Mouse (Mus musculus): ENCODE results near the gene Gm35549. TPM values are rescaled to one million over a fixed set of nuclear protein-coding genes. Genes with fewer than 3 reads are reported as not detected.

The Gm35549 gene
- polyA plus RNA-seq, 1 experiment from 2014 or later = 0.85 TPM

Other genes with a start within 250 kb of the Gm35549 start
- gene Topaz1, start 96.7 kb downstream of the Gm35549 start, polyA plus RNA-seq (2015; fragmentation: Nextera tagmentation; extraction: Ambion mirVana) = not detected in 2 replicates
- 7.5 and 7.7 TPM in 2 replicates for gene Tcaim, start 38.5 kb downstream of the Gm35549 start, polyA plus RNA-seq (2015; fragmentation: Nextera tagmentation; extraction: Ambion mirVana)
- 61.4 and 63.9 TPM in 2 replicates for gene Zfp445, start 22.0 kb upstream of the Gm35549 start, polyA plus RNA-seq (2015; fragmentation: Nextera tagmentation; extraction: Ambion mirVana)
- gene Zkscan7, start 41.6 kb upstream of the Gm35549 start, polyA plus RNA-seq (2015; fragmentation: Nextera tagmentation; extraction: Ambion mirVana) = 5.3 and 6.5 TPM in 2 replicates
- 17.5 and 18.4 TPM in 2 replicates for gene Zfp105, start 79.0 kb upstream of the Gm35549 start, polyA plus RNA-seq (2015; fragmentation: Nextera tagmentation; extraction: Ambion mirVana)
- 28.1 and 29.2 TPM in 2 replicates for gene 1110059G10Rik, start 107.0 kb upstream of the Gm35549 start, polyA plus RNA-seq (2015; fragmentation: Nextera tagmentation; extraction: Ambion mirVana)
- gene Kif15, start 107.0 kb upstream of the Gm35549 start, polyA plus RNA-seq (2015; fragmentation: Nextera tagmentation; extraction: Ambion mirVana) = 39.1 and 40.0 TPM in 2 replicates
- gene Tmem42, start 177.3 kb upstream of the Gm35549 start, polyA plus RNA-seq (2015; fragmentation: Nextera tagmentation; extraction: Ambion mirVana) = 26.0 and 27.3 TPM in 2 replicates
- 0.42 and 0.47 TPM in 2 replicates for gene Tgm4, start 190.7 kb upstream of the Gm35549 start, polyA plus RNA-seq (2015; fragmentation: Nextera tagmentation; extraction: Ambion mirVana)